Mouse (Mus musculus): Measurements from ENCODE around the gene Dzip1. TPM values are rescaled to one million over a fixed set of nuclear protein-coding genes. Genes with fewer than 3 reads are reported as not detected.
A peak's percentile ranks its signal among the peaks of the same experiment; 100 is the strongest.

The Dzip1 gene
- polyA plus RNA-seq (2012; rRNA removed) (1.0 and 1.5 TPM in 2 replicates), polyA plus RNA-seq (2014; fragmentation: Nextera tagmentation; extraction: Ambion mirVana) (1.4 and 1.9 TPM in 2 replicates)

DNA sequence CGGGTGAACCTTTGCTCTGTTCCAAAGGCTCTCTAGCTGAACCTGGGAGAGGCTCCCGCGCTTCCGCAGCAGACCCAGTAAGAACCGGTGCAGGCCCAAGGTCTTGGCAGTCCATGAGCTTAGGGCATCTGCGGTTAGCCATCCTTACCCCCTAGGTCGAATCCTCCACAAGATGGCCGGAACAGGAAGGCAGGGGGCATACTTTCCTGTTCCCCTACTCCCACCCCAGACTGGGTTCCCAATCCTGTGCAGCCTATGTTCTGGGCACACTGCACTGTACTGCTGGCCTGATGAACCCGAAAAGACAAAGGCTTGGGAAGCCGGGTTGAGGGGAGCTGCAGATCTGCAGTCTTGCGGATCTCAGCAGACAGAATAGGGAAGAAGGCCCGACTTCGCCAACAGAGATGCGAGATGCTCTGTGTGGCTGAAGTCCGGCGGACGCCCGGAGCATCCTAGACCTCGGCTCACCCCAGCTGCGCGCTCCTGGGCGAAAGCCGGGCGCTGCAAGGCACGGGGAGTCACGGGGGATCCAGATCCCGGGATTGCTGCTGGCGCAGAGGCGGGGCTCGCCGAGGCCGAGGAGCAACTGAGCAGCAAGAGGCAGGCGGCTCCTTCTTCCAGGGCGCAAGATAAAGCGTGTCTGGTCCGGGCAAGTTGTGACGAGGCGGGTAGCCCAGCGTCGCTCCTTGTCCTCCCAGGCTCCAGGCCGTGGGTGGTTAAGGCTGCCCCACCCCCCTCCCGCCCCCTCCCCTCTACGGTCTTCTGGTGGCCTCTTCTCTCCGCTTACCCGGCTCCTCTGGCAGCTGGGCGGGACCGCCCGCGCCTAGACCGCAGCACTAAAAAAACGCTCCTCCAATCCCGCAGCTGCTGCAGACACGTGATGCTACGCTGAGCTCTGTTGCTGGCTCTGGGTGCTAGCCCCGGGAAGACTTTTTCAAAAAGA lies at the start of gene Dzip1:
TSS of gene Dzip1 (minus strand) at position 788 of the 943 bp plus-strand sequence.
- ATAC-seq (ENCODE audit: insufficient read depth), result peak; percentile 34; the same call in 1 of the 2 replicates

DNA sequence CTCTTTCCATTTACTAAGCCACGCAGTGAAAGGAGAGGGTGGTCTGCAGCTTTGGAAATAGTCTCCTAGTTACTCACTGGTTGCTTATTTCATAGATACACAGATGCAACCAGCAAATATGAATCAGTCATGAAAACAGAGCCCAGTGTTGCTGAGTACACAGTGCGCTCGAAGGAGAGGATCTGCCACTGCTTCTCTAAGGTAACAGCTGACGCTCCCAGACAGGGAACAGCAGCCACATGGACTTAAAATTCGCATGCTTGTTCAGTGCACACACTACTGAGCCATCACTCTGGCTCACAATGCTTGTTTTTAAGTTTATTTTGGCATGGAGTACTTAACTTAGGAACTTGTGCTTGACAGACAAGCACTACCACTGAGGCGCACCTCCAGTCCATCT lies 47.0 kb upstream of the Dzip1 start:
- Histone ChIP-seq H3K9me3 (ENCODE audit: control insufficient read depth, low read length) (no peaks in the 10 kb centered on the region), H3K36me3 (replicated peaks; ENCODE audit: control insufficient read depth, insufficient read depth, low read depth) (peaks cover 35% of the 10 kb centered on the region), H3K27me3 (ENCODE audit: control insufficient read depth, insufficient read depth, low read length) (no peaks in the 10 kb centered on the region), H3K9ac (replicated peaks) (no peak overlapping the region), H3K27ac (no peak overlapping the region), H3K4me3 (ENCODE audit: insufficient read depth in 1 of 2, low read depth in 2 of 2, low read length in 2 of 2) (no peak overlapping the region), H3K4me2 (ENCODE audit: low read depth) (no peak overlapping the region), H3K4me1 (replicated peaks; ENCODE audit: control insufficient read depth in 2 of 2, insufficient read depth in 2 of 2, low read length in 1 of 2) (no peaks in the 10 kb centered on the region)
- DNase-seq (ENCODE audit: low read depth in 3 of 3, low spot score in 3 of 3), result no peak
- no peak for ATAC-seq (ENCODE audit: insufficient read depth)
- WGBS (ENCODE audit: insufficient replicate concordance), result 86% methylated on average over 6 of the region's 6 CpGs
- TF ChIP-seq CTCF (IDR thresholded peaks at IDR 0.05; ENCODE audit: low read depth), result no peak
- TF ChIP-seq EP300 (IDR thresholded peaks at IDR 0.05; ENCODE audit: low read depth), result no peak

More for the DNA sequence above, at the start of gene Dzip1:
- Histone ChIP-seq H3K4me3 (ENCODE audit: insufficient read depth in 1 of 2, low read depth in 2 of 2, low read length in 2 of 2) (peak within 1 kb of the TSS; percentile 28 to 41), H3K4me1 (replicated peaks; ENCODE audit: control insufficient read depth in 2 of 2, insufficient read depth in 2 of 2, low read length in 1 of 2) (no peaks in the 10 kb centered on the region; a peak in 1 of 4 replicates), H3K36me3 (replicated peaks; ENCODE audit: control insufficient read depth, insufficient read depth, low read depth) (no peaks in the 10 kb centered on the region), H3K4me2 (ENCODE audit: low read depth) (peak within 1 kb of the TSS; percentile 57), H3K9me3 (ENCODE audit: control insufficient read depth, low read length) (no peaks in the 10 kb centered on the region), H3K9ac (replicated peaks) (no peak within 1 kb of the TSS), H3K27ac (no peak within 1 kb of the TSS), H3K27me3 (ENCODE audit: control insufficient read depth, insufficient read depth, low read length) (peaks cover 61% of the 10 kb centered on the region)
- WGBS (ENCODE audit: insufficient replicate concordance), result 2% methylated on average over 55 of the region's 55 CpGs
- no peak for TF ChIP-seq CTCF (IDR thresholded peaks at IDR 0.05; ENCODE audit: low read depth)
- no peak for TF ChIP-seq EP300 (IDR thresholded peaks at IDR 0.05; ENCODE audit: low read depth)
- DNase-seq (ENCODE audit: low read depth in 3 of 3, low spot score in 3 of 3), result no peak

DNA sequence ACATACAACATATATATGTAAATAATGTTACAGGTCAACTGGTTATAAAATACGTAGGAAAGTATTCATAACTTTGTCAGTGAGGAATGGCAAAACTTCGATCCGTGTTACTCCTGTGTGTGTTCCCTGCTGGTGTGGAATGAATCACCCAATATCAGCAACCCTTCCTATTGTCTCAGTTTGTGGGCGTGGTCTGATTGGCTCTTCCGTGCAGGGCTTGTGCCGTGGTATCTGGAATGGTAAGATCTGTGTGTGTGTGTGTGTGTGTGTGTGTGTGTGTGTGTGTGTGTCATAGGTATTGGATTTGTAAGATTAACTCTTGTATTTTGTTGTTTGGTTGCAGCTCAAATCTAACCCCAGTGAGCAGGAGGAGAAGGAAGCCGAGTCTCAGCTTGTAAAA lies 42.4 kb upstream of the Dzip1 start:
- H3K9ac ChIP-seq (replicated peaks), result no peak overlapping the region
- peaks cover 19% of the 10 kb centered on the region for H3K36me3 ChIP-seq (replicated peaks; ENCODE audit: control insufficient read depth, insufficient read depth, low read depth)
- H3K4me1 ChIP-seq (replicated peaks; ENCODE audit: control insufficient read depth in 2 of 2, insufficient read depth in 2 of 2, low read length in 1 of 2), result no peaks in the 10 kb centered on the region
- DNase-seq (ENCODE audit: low read depth in 3 of 3, low spot score in 3 of 3), result no peak
- H3K27me3 ChIP-seq (ENCODE audit: control insufficient read depth, insufficient read depth, low read length), result no peaks in the 10 kb centered on the region
- no peak overlapping the region for H3K4me2 ChIP-seq (ENCODE audit: low read depth)
- H3K4me3 ChIP-seq (ENCODE audit: insufficient read depth in 1 of 2, low read depth in 2 of 2, low read length in 2 of 2), result no peak overlapping the region
- H3K9me3 ChIP-seq (ENCODE audit: control insufficient read depth, low read length), result no peaks in the 10 kb centered on the region
- no peak for ATAC-seq (ENCODE audit: insufficient read depth)
- H3K27ac ChIP-seq, result no peak overlapping the region
- TF ChIP-seq EP300 (IDR thresholded peaks at IDR 0.05; ENCODE audit: low read depth), result no peak
- TF ChIP-seq CTCF (IDR thresholded peaks at IDR 0.05; ENCODE audit: low read depth), result no peak
- WGBS (ENCODE audit: insufficient replicate concordance), result 70% methylated on average over 7 of the region's 7 CpGs

DNA sequence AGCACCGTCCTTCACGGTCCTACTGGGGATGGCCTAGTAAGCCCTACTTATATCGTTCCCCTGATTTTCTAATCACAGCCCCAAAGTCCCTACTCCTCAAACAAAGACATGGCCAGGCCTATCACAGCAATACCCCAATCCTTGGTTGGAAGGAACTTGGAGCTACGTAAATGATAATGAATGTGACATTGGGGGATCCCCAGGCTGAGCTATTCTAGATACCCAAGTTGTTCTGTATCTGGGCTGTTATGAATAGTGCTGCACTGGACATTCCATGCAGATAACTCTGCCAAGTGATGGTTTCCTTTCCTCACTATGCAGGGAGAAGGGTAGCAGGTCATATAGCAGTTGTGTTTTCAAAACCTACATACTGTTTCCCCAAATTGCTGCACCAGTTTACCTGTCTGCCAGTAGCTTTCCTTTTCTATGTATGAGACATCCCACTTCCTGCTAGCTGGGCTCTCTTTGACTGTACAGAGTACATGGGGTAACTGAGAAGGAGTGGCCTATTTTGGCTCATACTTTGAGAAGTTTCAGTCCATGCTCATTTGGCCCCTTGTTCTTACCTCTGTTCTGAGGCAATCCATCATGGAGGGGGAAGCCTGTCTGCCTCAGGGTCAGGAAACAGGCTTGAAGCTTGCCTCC lies 40.2 kb upstream of the Dzip1 start:
- Histone ChIP-seq H3K27ac (no peak overlapping the region), H3K4me3 (ENCODE audit: insufficient read depth in 1 of 2, low read depth in 2 of 2, low read length in 2 of 2) (no peak overlapping the region), H3K36me3 (replicated peaks; ENCODE audit: control insufficient read depth, insufficient read depth, low read depth) (peaks cover 7% of the 10 kb centered on the region), H3K27me3 (ENCODE audit: control insufficient read depth, insufficient read depth, low read length) (no peaks in the 10 kb centered on the region), H3K9me3 (ENCODE audit: control insufficient read depth, low read length) (no peaks in the 10 kb centered on the region), H3K9ac (replicated peaks) (no peak overlapping the region), H3K4me2 (ENCODE audit: low read depth) (no peak overlapping the region), H3K4me1 (replicated peaks; ENCODE audit: control insufficient read depth in 2 of 2, insufficient read depth in 2 of 2, low read length in 1 of 2) (no peaks in the 10 kb centered on the region)
- 85% methylated on average over 4 of the region's 4 CpGs for WGBS (ENCODE audit: insufficient replicate concordance)
- no peak for ATAC-seq (ENCODE audit: insufficient read depth)
- DNase-seq (ENCODE audit: low read depth in 3 of 3, low spot score in 3 of 3), result no peak
- TF ChIP-seq CTCF (IDR thresholded peaks at IDR 0.05; ENCODE audit: low read depth) (no peak), EP300 (IDR thresholded peaks at IDR 0.05; ENCODE audit: low read depth) (no peak)

DNA sequence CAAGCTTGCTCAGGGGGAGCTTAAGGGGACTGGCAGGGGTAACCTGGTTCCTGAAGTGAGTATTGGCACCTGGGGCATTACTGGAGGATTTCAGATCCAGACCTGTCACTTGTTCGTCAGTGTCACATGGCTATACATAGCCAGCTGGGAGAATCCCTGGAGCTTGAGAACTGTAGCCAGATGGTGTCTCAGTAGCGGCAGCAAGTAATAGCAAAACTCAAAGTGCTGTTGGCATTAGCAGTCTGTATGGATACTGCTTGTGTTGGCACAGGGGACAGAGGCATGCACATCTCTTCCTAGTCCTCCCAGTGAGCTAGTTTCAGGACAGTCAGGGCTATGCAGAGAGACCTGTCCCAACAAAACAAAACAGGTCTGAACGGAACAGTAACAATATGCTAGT lies 32.8 kb upstream of the Dzip1 start:
- 88% methylated on average over 3 of the region's 3 CpGs for WGBS (ENCODE audit: insufficient replicate concordance)
- no peak for TF ChIP-seq CTCF (IDR thresholded peaks at IDR 0.05; ENCODE audit: low read depth)
- DNase-seq (ENCODE audit: low read depth in 3 of 3, low spot score in 3 of 3), result no peak
- Histone ChIP-seq H3K4me3 (ENCODE audit: insufficient read depth in 1 of 2, low read depth in 2 of 2, low read length in 2 of 2) (no peak overlapping the region), H3K4me2 (ENCODE audit: low read depth) (no peak overlapping the region), H3K9ac (replicated peaks) (no peak overlapping the region), H3K27me3 (ENCODE audit: control insufficient read depth, insufficient read depth, low read length) (no peaks in the 10 kb centered on the region), H3K36me3 (replicated peaks; ENCODE audit: control insufficient read depth, insufficient read depth, low read depth) (peaks cover 17% of the 10 kb centered on the region), H3K4me1 (replicated peaks; ENCODE audit: control insufficient read depth in 2 of 2, insufficient read depth in 2 of 2, low read length in 1 of 2) (no peaks in the 10 kb centered on the region), H3K9me3 (ENCODE audit: control insufficient read depth, low read length) (no peaks in the 10 kb centered on the region), H3K27ac (no peak overlapping the region)
- ATAC-seq (ENCODE audit: insufficient read depth), result no peak
